Mouse (Mus musculus) spleen, adult 2 months (tissue): Measurements from ENCODE around the gene Ano5. TPM values are rescaled to one million over a fixed set of nuclear protein-coding genes. Genes with fewer than 3 reads are reported as not detected.

Source experiments
- DNase-seq, 2 experiments: peaks; one replicate each; pipeline versions ENCODE4 v3.0.0 to v3.0.0-alpha.2; 2012 to 2021; ENCODE audit warnings: low spot score in 2 of 2, low read depth in 1 of 2
- H3K27ac ChIP-seq: fragments of 200-500 bp; 2 replicates; pipeline ENCODE4 v1.5.1; 2012; ENCODE audit warnings: low read length, inconsistent platforms; ENCODE audit not compliant: insufficient read depth
- H3K27me3 ChIP-seq: fragments of 200-500 bp; 2 replicates; pipeline ENCODE4 v1.6.1; 2012; ENCODE audit warnings: mild to moderate bottlenecking, moderate library complexity, low read length, inconsistent platforms; ENCODE audit not compliant: control insufficient read depth, insufficient read depth
- H3K36me3 ChIP-seq: fragments of 200-500 bp; 2 replicates; pipeline ENCODE4 v1.6.1; 2012; ENCODE audit warnings: mild to moderate bottlenecking, low read length, inconsistent platforms; ENCODE audit not compliant: control insufficient read depth, insufficient read depth
- H3K4me1 ChIP-seq: fragments of 200-500 bp; 2 replicates; pipeline ENCODE4 v1.6.1; 2011; ENCODE audit warnings: inconsistent platforms; ENCODE audit not compliant: control insufficient read depth, insufficient read depth, insufficient read length
- H3K4me3 ChIP-seq: fragments of 200-500 bp; 2 replicates; pipeline ENCODE4 v1.5.1; 2011; ENCODE audit warnings: mild to moderate bottlenecking, inconsistent platforms; ENCODE audit not compliant: insufficient read depth, insufficient read length; ENCODE audit errors: extremely low read depth
- CTCF ChIP-seq: fragments of 200-500 bp; IDR thresholded peaks from 2 replicates; pipeline ENCODE4 v1.5.1; 2011; ENCODE audit warnings: mild to moderate bottlenecking, inconsistent platforms; ENCODE audit not compliant: insufficient read depth, insufficient read length, insufficient replicate concordance; ENCODE audit errors: extremely low read depth
- POLR2A ChIP-seq: fragments of 200-500 bp; IDR thresholded peaks from 2 replicates; pipeline ENCODE4 v1.6.1; 2011; ENCODE audit warnings: low read depth, low read length, inconsistent platforms
- WGBS: fragments of 180-500 bp; shearing (Covaris S2); methylation state at CpG from one replicate; pipeline ENCODE4 v1.1.7; 2018; 5-methylcytosine and 5-hydroxymethylcytosine counted together
- polyA plus RNA-seq: library from polyadenylated mRNA; depleted of rRNA; stranded (reverse); fragments of >200 nt; gene quantifications from 2 replicates; pipeline ENCODE4 v1.2.3, GENCODE M21; 2012; rRNA removed

Ano5 gene
- polyA plus RNA-seq, 1 experiment = 0.13 TPM

GRCm38 (mm10) chr7:51628349-51628748 lies 117.5 kb downstream of the Ano5 start:
- TF ChIP-seq POLR2A = no peak
- TF ChIP-seq CTCF = no peak
- H3K27me3 ChIP-seq = peaks cover 3% of the 10 kb centered on the region
- H3K4me1 ChIP-seq = no peaks in the 10 kb centered on the region
- 8% methylated on average over 9 of the region's 9 CpGs for WGBS
- no peak overlapping the region for H3K27ac ChIP-seq
- H3K36me3 ChIP-seq = no peaks in the 10 kb centered on the region
- no peak overlapping the region for H3K4me3 ChIP-seq
- no peak for DNase-seq

- no peaks in the 10 kb centered on the region for H3K36me3 ChIP-seq
- DNase-seq = no peak
- WGBS = 14% methylated on average over 3 of the region's 3 CpGs
- no peak overlapping the region for H3K27ac ChIP-seq
- no peak for TF ChIP-seq POLR2A
- TF ChIP-seq CTCF = no peak
- H3K4me3 ChIP-seq = no peak overlapping the region
- no peaks in the 10 kb centered on the region for H3K4me1 ChIP-seq
- peaks cover 3% of the 10 kb centered on the region for H3K27me3 ChIP-seq
Observed at GRCm38 (mm10) chr7:51629206-51629605, 118.4 kb downstream of the Ano5 start.

- H3K27ac ChIP-seq = no peak overlapping the region
- TF ChIP-seq POLR2A (no peak), CTCF (no peak)
- no peak overlapping the region for H3K4me3 ChIP-seq
- no peaks in the 10 kb centered on the region for H3K4me1 ChIP-seq
- no peak for DNase-seq
- H3K27me3 ChIP-seq = peaks cover 3% of the 10 kb centered on the region
- WGBS = 54% methylated on average over 3 of the region's 3 CpGs
- no peaks in the 10 kb centered on the region for H3K36me3 ChIP-seq
Observed at GRCm38 (mm10) chr7:51631171-51631570, 120.3 kb downstream of the Ano5 start.

GRCm38 (mm10) chr7:51632543-51633229 lies 121.9 kb downstream of the Ano5 start:
- Histone ChIP-seq H3K4me3 (no peak overlapping the region), H3K36me3 (no peaks in the 10 kb centered on the region), H3K4me1 (no peaks in the 10 kb centered on the region), H3K27me3 (no peaks in the 10 kb centered on the region), H3K27ac (no peak overlapping the region)
- no peak for DNase-seq
- TF ChIP-seq POLR2A (no peak), CTCF (no peak)
- 19% methylated on average over 9 of the region's 9 CpGs for WGBS

GRCm38 (mm10) chr7:51633230-51633844 lies 122.5 kb downstream of the Ano5 start:
- Histone ChIP-seq H3K4me3 (no peak overlapping the region), H3K27ac (no peak overlapping the region), H3K27me3 (no peaks in the 10 kb centered on the region), H3K4me1 (no peaks in the 10 kb centered on the region), H3K36me3 (no peaks in the 10 kb centered on the region)
- DNase-seq = no peak
- 12% methylated on average over 7 of the region's 7 CpGs for WGBS
- no peak for TF ChIP-seq CTCF
- TF ChIP-seq POLR2A = no peak

Other genes with a start within 250 kb of the Ano5 start
- not detected in 2 replicates for gene Slc17a6, start 111.0 kb downstream of the Ano5 start, polyA plus RNA-seq